Mouse (Mus musculus): Measurements from ENCODE around the gene Krt79. TPM values are rescaled to one million over a fixed set of nuclear protein-coding genes. Genes with fewer than 3 reads are reported as not detected.
A peak's percentile ranks its signal among the peaks of the same experiment; 100 is the strongest.

Krt79 gene
- 1.2 and 1.7 TPM in 2 replicates for polyA plus RNA-seq (2014; fragmentation: Nextera tagmentation; extraction: Ambion mirVana)

- no peaks in the 10 kb centered on the region for H3K36me3 ChIP-seq (ENCODE audit: control insufficient read depth, insufficient read depth, low read length)
- ATAC-seq (replicated peaks; ENCODE audit: insufficient number of reproducible peaks, low FRiP score, low TSS enrichment): no peak
- H3K27ac ChIP-seq (ENCODE audit: low read depth, low read length): no peak within 1 kb of the TSS
- H3K4me2 ChIP-seq: no peak within 1 kb of the TSS
- H3K4me3 ChIP-seq (ENCODE audit: low read depth, low read length): no peak within 1 kb of the TSS
- H3K9ac ChIP-seq (ENCODE audit: low read depth, low read length): no peak within 1 kb of the TSS
- WGBS (ENCODE audit: insufficient replicate concordance): 45% methylated on average over 5 of the region's 6 CpGs
- no peaks in the 10 kb centered on the region for H3K9me3 ChIP-seq (replicated peaks; ENCODE audit: control insufficient read depth, low read length)
- H3K27me3 ChIP-seq (ENCODE audit: control insufficient read depth, insufficient read depth, low read length): no peaks in the 10 kb centered on the region
- peaks cover 6% of the 10 kb centered on the region; the same call in 1 of the 2 replicates for H3K4me1 ChIP-seq (ENCODE audit: control insufficient read depth, insufficient read depth, low read length)
Measured at GRCm38 (mm10) chr15:101940274-101940829, at the start of gene Krt79. TSS of gene Krt79 (minus strand) at chr15:101940324.

- ATAC-seq (replicated peaks; ENCODE audit: insufficient number of reproducible peaks, low FRiP score, low TSS enrichment): no peak
- H3K27me3 ChIP-seq (ENCODE audit: control insufficient read depth, insufficient read depth, low read length): no peaks in the 10 kb centered on the region
- H3K4me1 ChIP-seq (ENCODE audit: control insufficient read depth, insufficient read depth, low read length): 0 out of 2 replicates have a peak, but pooled peaks cover 4% of the 10 kb centered on the region
- no peak overlapping the region for H3K27ac ChIP-seq (ENCODE audit: low read depth, low read length)
- no peaks in the 10 kb centered on the region for H3K9me3 ChIP-seq (replicated peaks; ENCODE audit: control insufficient read depth, low read length)
- H3K36me3 ChIP-seq (ENCODE audit: control insufficient read depth, insufficient read depth, low read length): no peaks in the 10 kb centered on the region
- H3K4me2 ChIP-seq: no peak overlapping the region
- H3K4me3 ChIP-seq (ENCODE audit: low read depth, low read length): no peak overlapping the region
- 71% methylated on average over 8 of the region's 8 CpGs for WGBS (ENCODE audit: insufficient replicate concordance)
- no peak overlapping the region for H3K9ac ChIP-seq (ENCODE audit: low read depth, low read length)
Measured at GRCm38 (mm10) chr15:101988714-101989113, 48.6 kb upstream of the Krt79 start.

GRCm38 (mm10) chr15:101988119-101988518 is 48.0 kb upstream of the Krt79 start:
- Histone ChIP-seq H3K36me3 (ENCODE audit: control insufficient read depth, insufficient read depth, low read length) (no peaks in the 10 kb centered on the region), H3K4me2 (no peak overlapping the region), H3K4me1 (ENCODE audit: control insufficient read depth, insufficient read depth, low read length) (0 out of 2 replicates have a peak, but pooled peaks cover 4% of the 10 kb centered on the region), H3K27me3 (ENCODE audit: control insufficient read depth, insufficient read depth, low read length) (no peaks in the 10 kb centered on the region; the same call in 1 of the 2 replicates), H3K9me3 (replicated peaks; ENCODE audit: control insufficient read depth, low read length) (no peaks in the 10 kb centered on the region), H3K27ac (ENCODE audit: low read depth, low read length) (no peak overlapping the region), H3K4me3 (ENCODE audit: low read depth, low read length) (no peak overlapping the region), H3K9ac (ENCODE audit: low read depth, low read length) (no peak overlapping the region)
- WGBS (ENCODE audit: insufficient replicate concordance): under 1% methylated on average over 10 of the region's 10 CpGs
- no peak for ATAC-seq (replicated peaks; ENCODE audit: insufficient number of reproducible peaks, low FRiP score, low TSS enrichment)

- 16% methylated on average over 6 of the region's 6 CpGs for WGBS (ENCODE audit: insufficient replicate concordance)
- Histone ChIP-seq H3K4me1 (ENCODE audit: control insufficient read depth, insufficient read depth, low read length) (0 out of 2 replicates have a peak, but pooled peaks cover 4% of the 10 kb centered on the region), H3K9ac (ENCODE audit: low read depth, low read length) (0 out of 2 replicates have a peak overlapping the region, but pooled peaks have one; percentile 35), H3K36me3 (ENCODE audit: control insufficient read depth, insufficient read depth, low read length) (no peaks in the 10 kb centered on the region), H3K4me3 (ENCODE audit: low read depth, low read length) (no peak overlapping the region), H3K4me2 (peak overlapping the region; percentile 62), H3K9me3 (replicated peaks; ENCODE audit: control insufficient read depth, low read length) (no peaks in the 10 kb centered on the region), H3K27ac (ENCODE audit: low read depth, low read length) (no peak overlapping the region), H3K27me3 (ENCODE audit: control insufficient read depth, insufficient read depth, low read length) (no peaks in the 10 kb centered on the region; the same call in 1 of the 2 replicates)
- no peak for ATAC-seq (replicated peaks; ENCODE audit: insufficient number of reproducible peaks, low FRiP score, low TSS enrichment)
Measured at GRCm38 (mm10) chr15:101984746-101985145, 44.6 kb upstream of the Krt79 start.

DNA sequence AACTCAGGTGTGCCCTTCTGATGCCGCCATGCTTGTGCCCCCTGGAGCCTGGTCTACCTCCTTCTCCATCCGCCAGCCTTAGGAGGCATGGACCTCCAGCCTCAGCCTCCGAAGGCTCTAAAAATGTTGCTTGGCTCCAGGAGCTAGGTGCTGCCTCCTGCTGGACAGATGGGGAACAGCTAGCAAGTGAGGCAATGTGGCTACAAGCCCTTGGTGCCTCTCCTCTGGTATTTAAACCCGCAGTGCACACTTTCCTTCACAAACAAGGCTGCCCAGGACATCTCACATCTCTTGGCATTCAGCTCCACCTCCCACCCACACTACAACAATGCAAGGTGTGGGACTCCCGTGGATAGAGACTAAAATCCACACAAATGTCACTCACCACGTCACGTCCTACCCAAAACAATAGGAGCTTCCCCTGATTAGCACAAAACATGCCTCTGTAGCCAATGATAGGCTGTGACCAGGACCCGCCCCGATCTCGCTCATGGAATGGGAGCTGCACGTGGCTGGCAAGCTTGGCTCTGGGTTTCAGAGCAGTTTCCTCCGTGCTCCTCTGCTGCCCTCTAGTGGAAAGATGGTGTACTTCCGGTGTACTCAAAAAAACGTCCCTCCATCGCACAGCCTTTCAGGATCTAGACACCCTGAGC is 44.0 kb upstream of the Krt79 start:
- Histone ChIP-seq H3K27ac (ENCODE audit: low read depth, low read length) (0 out of 2 replicates have a peak overlapping the region, but pooled peaks have one; percentile 50), H3K4me2 (peak overlapping the region; percentile 62), H3K4me3 (ENCODE audit: low read depth, low read length) (peak overlapping the region; percentile 23; the same call in 1 of the 2 replicates), H3K4me1 (ENCODE audit: control insufficient read depth, insufficient read depth, low read length) (0 out of 2 replicates have a peak, but pooled peaks cover 4% of the 10 kb centered on the region), H3K27me3 (ENCODE audit: control insufficient read depth, insufficient read depth, low read length) (no peaks in the 10 kb centered on the region; the same call in 1 of the 2 replicates), H3K9ac (ENCODE audit: low read depth, low read length) (peak overlapping the region; percentile 64; the same call in 1 of the 2 replicates), H3K9me3 (replicated peaks; ENCODE audit: control insufficient read depth, low read length) (no peaks in the 10 kb centered on the region), H3K36me3 (ENCODE audit: control insufficient read depth, insufficient read depth, low read length) (no peaks in the 10 kb centered on the region)
- peak; percentile 80 for ATAC-seq (replicated peaks; ENCODE audit: insufficient number of reproducible peaks, low FRiP score, low TSS enrichment)
- WGBS (ENCODE audit: insufficient replicate concordance): 3% methylated on average over 15 of the region's 15 CpGs

GRCm38 (mm10) chr15:101983315-101983948 is 43.3 kb upstream of the Krt79 start:
- Histone ChIP-seq H3K36me3 (ENCODE audit: control insufficient read depth, insufficient read depth, low read length) (no peaks in the 10 kb centered on the region), H3K9me3 (replicated peaks; ENCODE audit: control insufficient read depth, low read length) (no peaks in the 10 kb centered on the region), H3K4me2 (peak overlapping the region; percentile 62), H3K27ac (ENCODE audit: low read depth, low read length) (0 out of 2 replicates have a peak overlapping the region, but pooled peaks have one; percentile 50), H3K27me3 (ENCODE audit: control insufficient read depth, insufficient read depth, low read length) (no peaks in the 10 kb centered on the region; the same call in 1 of the 2 replicates), H3K4me3 (ENCODE audit: low read depth, low read length) (peak overlapping the region; percentile 23; the same call in 1 of the 2 replicates), H3K4me1 (ENCODE audit: control insufficient read depth, insufficient read depth, low read length) (0 out of 2 replicates have a peak, but pooled peaks cover 4% of the 10 kb centered on the region), H3K9ac (ENCODE audit: low read depth, low read length) (peak overlapping the region; percentile 64; the same call in 1 of the 2 replicates)
- 76% methylated on average over 13 of the region's 13 CpGs for WGBS (ENCODE audit: insufficient replicate concordance)
- ATAC-seq (replicated peaks; ENCODE audit: insufficient number of reproducible peaks, low FRiP score, low TSS enrichment): no peak

GRCm38 (mm10) chr15:101980849-101981248 is 40.7 kb upstream of the Krt79 start:
- Histone ChIP-seq H3K4me2 (no peak overlapping the region), H3K4me3 (ENCODE audit: low read depth, low read length) (no peak overlapping the region), H3K9ac (ENCODE audit: low read depth, low read length) (no peak overlapping the region), H3K27me3 (ENCODE audit: control insufficient read depth, insufficient read depth, low read length) (no peaks in the 10 kb centered on the region; the same call in 1 of the 2 replicates), H3K27ac (ENCODE audit: low read depth, low read length) (no peak overlapping the region), H3K4me1 (ENCODE audit: control insufficient read depth, insufficient read depth, low read length) (peaks cover 19% of the 10 kb centered on the region), H3K36me3 (ENCODE audit: control insufficient read depth, insufficient read depth, low read length) (no peaks in the 10 kb centered on the region), H3K9me3 (replicated peaks; ENCODE audit: control insufficient read depth, low read length) (no peaks in the 10 kb centered on the region)
- 54% methylated on average over 6 of the region's 6 CpGs for WGBS (ENCODE audit: insufficient replicate concordance)
- ATAC-seq (replicated peaks; ENCODE audit: insufficient number of reproducible peaks, low FRiP score, low TSS enrichment): no peak

- peak; percentile 92 for ATAC-seq (replicated peaks; ENCODE audit: insufficient number of reproducible peaks, low FRiP score, low TSS enrichment)
Measured at GRCm38 (mm10) chr15:101977043-101977726, 37.1 kb upstream of the Krt79 start.

More at GRCm38 (mm10) chr15:101977043-101977726, 37.1 kb upstream of the Krt79 start:
- H3K9ac ChIP-seq (ENCODE audit: low read depth, low read length): peak overlapping the region; percentile 80
- 4% methylated on average over 39 of the region's 39 CpGs for WGBS (ENCODE audit: insufficient replicate concordance)
- peak overlapping the region; percentile 67 for H3K27ac ChIP-seq (ENCODE audit: low read depth, low read length)
- H3K9me3 ChIP-seq (replicated peaks; ENCODE audit: control insufficient read depth, low read length): no peaks in the 10 kb centered on the region
- peak overlapping the region; percentile 74 for H3K4me2 ChIP-seq
- peaks cover 5% of the 10 kb centered on the region for H3K27me3 ChIP-seq (ENCODE audit: control insufficient read depth, insufficient read depth, low read length)
- H3K4me3 ChIP-seq (ENCODE audit: low read depth, low read length): peak overlapping the region; percentile 34
- peaks cover 15% of the 10 kb centered on the region for H3K4me1 ChIP-seq (ENCODE audit: control insufficient read depth, insufficient read depth, low read length)
- no peaks in the 10 kb centered on the region for H3K36me3 ChIP-seq (ENCODE audit: control insufficient read depth, insufficient read depth, low read length)
